Comparison of ENCODE assay signal across 26 mouse cellular contexts in genomic region chr1:41610783-41611182, GRCm38 (mm10).
DNase-seq lines count a peak whose midpoint lies in the region; ATAC-seq lines count a peak whose summit lies in the region.
"Had no signal": no experiment of that assay in that cellular context is flagged by ENCODE, and none has a peak within 500 bp of the region (broad histone marks: within the 10 kb centered on the region; RNA-seq: fewer than 3 reads in every experiment).

No protein-coding gene starts in this region.

- H3K4me2 ChIP-seq in limb, embryonic 12.5 days: peak overlapping the region; percentile 31
- peak overlapping the region; percentile 14; the same call in 1 of the 2 replicates for H3K4me2 ChIP-seq in neural tube, embryonic 12.5 days (replicated peaks)
- H3K4me2 ChIP-seq in kidney, embryonic 16.5 days (replicated peaks; ENCODE audit: low read depth, low read length): no peak overlapping the region
- H3K4me2 ChIP-seq: heart, embryonic 13.5 days; liver, embryonic 13.5 days; lung, embryonic 14.5 days; midbrain, embryonic 15.5 days had no signal

- no peak for ATAC-seq in limb, embryonic 12.5 days (ENCODE audit: insufficient number of reproducible peaks, insufficient read depth, low FRiP score, low TSS enrichment, low read depth)
- peak; percentile 69 for ATAC-seq in neural tube, embryonic 12.5 days (ENCODE audit: low FRiP score, low read depth)
- ATAC-seq in kidney, embryonic 16.5 days (ENCODE audit: low FRiP score, low TSS enrichment): no peak
- ATAC-seq: activated CD4-positive, CD25-positive, alpha-beta regulatory T cell, adult 4 months; forebrain, embryonic 16.5 days; midbrain, embryonic 15.5 days had no signal

- peaks cover 8% of the 10 kb centered on the region; the same call in 1 of the 2 replicates for H3K4me1 ChIP-seq in limb, embryonic 12.5 days (replicated peaks)
- no peaks in the 10 kb centered on the region; the same call in 1 of the 2 replicates for H3K4me1 ChIP-seq in neural tube, embryonic 12.5 days
- H3K4me1 ChIP-seq in kidney, embryonic 16.5 days (ENCODE audit: insufficient read depth, low read length): no peaks in the 10 kb centered on the region
- H3K4me1 ChIP-seq: heart, embryonic 13.5 days; liver, embryonic 13.5 days had no signal

- H3K27me3 ChIP-seq in limb, embryonic 12.5 days: no peaks in the 10 kb centered on the region
- H3K27me3 ChIP-seq in neural tube, embryonic 12.5 days (replicated peaks): no peaks in the 10 kb centered on the region
- no peaks in the 10 kb centered on the region for H3K27me3 ChIP-seq in kidney, embryonic 16.5 days (ENCODE audit: insufficient read depth, low read length)
- H3K27me3 ChIP-seq: heart, embryonic 13.5 days; liver, embryonic 13.5 days; midbrain, embryonic 15.5 days had no signal

- H3K9ac ChIP-seq in limb, embryonic 12.5 days (replicated peaks): no peak overlapping the region
- H3K9ac ChIP-seq in neural tube, embryonic 12.5 days: no peak overlapping the region
- H3K9ac ChIP-seq in kidney, embryonic 16.5 days (replicated peaks; ENCODE audit: low read length): no peak overlapping the region
- H3K9ac ChIP-seq: heart, embryonic 13.5 days; liver, embryonic 13.5 days; lung, embryonic 14.5 days; midbrain, embryonic 15.5 days had no signal

- H3K4me3 ChIP-seq in limb, embryonic 12.5 days (replicated peaks): no peak overlapping the region
- no peak overlapping the region for H3K4me3 ChIP-seq in neural tube, embryonic 12.5 days
- no peak overlapping the region for H3K4me3 ChIP-seq in kidney, embryonic 16.5 days (ENCODE audit: low read length)
- H3K4me3 ChIP-seq: forebrain, embryonic 10.5 days; heart, embryonic 13.5 days; liver, embryonic 13.5 days; midbrain, embryonic 15.5 days; myocyte had no signal

- no peaks in the 10 kb centered on the region for H3K36me3 ChIP-seq in limb, embryonic 12.5 days
- H3K36me3 ChIP-seq in neural tube, embryonic 12.5 days: no peaks in the 10 kb centered on the region
- no peaks in the 10 kb centered on the region for H3K36me3 ChIP-seq in kidney, embryonic 16.5 days (ENCODE audit: insufficient read depth, low read length)
- H3K36me3 ChIP-seq: forebrain, embryonic 10.5 days; heart, embryonic 13.5 days; liver, embryonic 13.5 days; midbrain, embryonic 15.5 days had no signal

- H3K27ac ChIP-seq in limb, embryonic 12.5 days: no peak overlapping the region
- no peak overlapping the region for H3K27ac ChIP-seq in neural tube, embryonic 12.5 days
- H3K27ac ChIP-seq in kidney, embryonic 16.5 days (ENCODE audit: low read length): no peak overlapping the region
- H3K27ac ChIP-seq: forebrain, embryonic 10.5 days; heart, embryonic 13.5 days; liver, embryonic 13.5 days; midbrain, embryonic 15.5 days had no signal

- DNase-seq in embryo, embryonic 10 days (ENCODE audit: low spot score): peak; percentile 11
- no peak for DNase-seq in embryo, embryonic 9.5 days (ENCODE audit: extremely low spot score)
- DNase-seq in embryo, embryonic 11.5 days (ENCODE audit: low read depth, low spot score): peak; percentile 51
- DNase-seq in kidney, postnatal 14 days: no peak
- DNase-seq in testis, postnatal 14 days (ENCODE audit: low spot score): no peak
- DNase-seq: adrenal gland, adult 8-10 months; cerebellum, adult 18-20 months; cerebellum, postnatal 25 days; gastrocnemius, postnatal 25 days; heart, adult 18-20 months; heart, postnatal 14 days; kidney, adult 2 months; kidney, postnatal 10 days; left cerebral cortex, postnatal 4 days; liver, embryonic 13.5 days; lung, embryonic 14.5 days; thymus, adult 2 months had no signal

- no peaks in the 10 kb centered on the region for H3K9me3 ChIP-seq in limb, embryonic 12.5 days
- no peaks in the 10 kb centered on the region for H3K9me3 ChIP-seq in neural tube, embryonic 12.5 days
- H3K9me3 ChIP-seq in kidney, embryonic 16.5 days (ENCODE audit: low read length): no peaks in the 10 kb centered on the region
- H3K9me3 ChIP-seq: forebrain, embryonic 10.5 days; heart, embryonic 13.5 days; liver, embryonic 13.5 days; midbrain, embryonic 15.5 days had no signal

- WGBS in limb, embryonic 12.5 days: 16% methylated on average over 8 of the region's 8 CpGs
- 37% methylated on average over 8 of the region's 8 CpGs for WGBS in neural tube, embryonic 12.5 days
- WGBS in kidney, embryonic 16.5 days: 33% methylated on average over 8 of the region's 8 CpGs

Comparison
In these comparisons a context has a peak if more than half of its experiments do, and no peak if none do; other contexts are left out.
1. DNase-seq: peak in embryo, embryonic 10 days (single experiment) and embryo, embryonic 11.5 days (single experiment); none in embryo, embryonic 9.5 days (single experiment), kidney, postnatal 14 days (single experiment) and testis, postnatal 14 days (single experiment).